Mouse (Mus musculus) bone marrow, adult 2 months (tissue): ENCODE data around the gene Thoc5.

ENCODE experiments used
- CTCF ChIP-seq: fragments of 200-500 bp; IDR thresholded peaks from 2 replicates; pipeline ENCODE4 v1.5.1; 2011; ENCODE audit warnings: low read length, control low read depth; ENCODE audit not compliant: control insufficient read depth, insufficient read depth
- POLR2A ChIP-seq: fragments of 200-500 bp; IDR thresholded peaks from 2 replicates; pipeline ENCODE4 v1.6.1; 2011; ENCODE audit warnings: low read depth, mild to moderate bottlenecking, control low read depth, low read length, borderline replicate concordance; ENCODE audit not compliant: control insufficient read depth

GRCm38 (mm10) chr11:4967549-4967948, 72.4 kb downstream of the Thoc5 start:
- no peak for TF ChIP-seq POLR2A
- no peak for TF ChIP-seq CTCF
